Mouse (Mus musculus) left cerebral cortex, adult 9 months (tissue): ENCODE results near the gene Cd40.

Source experiments
- DNase-seq, 2 experiments: peaks; one replicate each; pipeline ENCODE4 v3.0.0; 2022; ENCODE audit warnings: low spot score in 2 of 2

Gene Cd40

DNA sequence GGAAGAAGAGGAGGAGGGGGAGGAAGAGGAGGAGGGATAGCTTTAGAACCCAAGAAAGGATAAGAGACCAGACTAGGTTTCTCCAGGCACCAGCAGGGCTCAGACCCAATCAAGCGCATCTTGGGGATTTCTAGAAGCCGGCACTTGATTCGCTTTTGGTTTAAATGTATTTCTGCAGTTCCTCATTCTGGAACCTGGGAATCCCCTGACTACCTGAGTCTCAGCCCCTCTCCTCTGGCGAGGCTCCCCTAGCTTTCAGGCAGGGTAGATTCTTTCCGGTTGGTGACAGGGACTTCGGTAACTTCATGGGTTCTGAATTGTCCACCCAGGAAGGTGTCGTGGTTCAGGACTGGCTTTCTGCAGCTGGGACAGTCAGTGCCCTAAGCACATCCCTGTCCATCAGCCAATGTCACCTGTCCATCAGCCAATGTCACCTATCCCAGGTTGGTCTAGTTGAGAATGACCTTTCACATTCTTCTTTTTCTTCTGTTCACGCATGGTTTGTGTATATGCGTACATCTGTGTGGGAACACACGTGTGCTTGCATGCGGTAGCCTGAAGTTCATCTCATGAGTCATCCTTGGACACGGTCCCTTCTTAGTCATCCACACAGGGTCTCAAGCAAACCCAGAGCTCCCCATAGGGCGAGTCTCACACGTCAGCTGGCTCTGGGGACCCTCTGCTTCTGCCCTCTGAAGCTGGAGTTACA lies 1.1 kb downstream of the Cd40 start:
- no peak for DNase-seq

- no peak for DNase-seq
These were observed 4.5 kb downstream of the Cd40 start for GRCm38 (mm10) chr2:165059961-165060360.

DNA sequence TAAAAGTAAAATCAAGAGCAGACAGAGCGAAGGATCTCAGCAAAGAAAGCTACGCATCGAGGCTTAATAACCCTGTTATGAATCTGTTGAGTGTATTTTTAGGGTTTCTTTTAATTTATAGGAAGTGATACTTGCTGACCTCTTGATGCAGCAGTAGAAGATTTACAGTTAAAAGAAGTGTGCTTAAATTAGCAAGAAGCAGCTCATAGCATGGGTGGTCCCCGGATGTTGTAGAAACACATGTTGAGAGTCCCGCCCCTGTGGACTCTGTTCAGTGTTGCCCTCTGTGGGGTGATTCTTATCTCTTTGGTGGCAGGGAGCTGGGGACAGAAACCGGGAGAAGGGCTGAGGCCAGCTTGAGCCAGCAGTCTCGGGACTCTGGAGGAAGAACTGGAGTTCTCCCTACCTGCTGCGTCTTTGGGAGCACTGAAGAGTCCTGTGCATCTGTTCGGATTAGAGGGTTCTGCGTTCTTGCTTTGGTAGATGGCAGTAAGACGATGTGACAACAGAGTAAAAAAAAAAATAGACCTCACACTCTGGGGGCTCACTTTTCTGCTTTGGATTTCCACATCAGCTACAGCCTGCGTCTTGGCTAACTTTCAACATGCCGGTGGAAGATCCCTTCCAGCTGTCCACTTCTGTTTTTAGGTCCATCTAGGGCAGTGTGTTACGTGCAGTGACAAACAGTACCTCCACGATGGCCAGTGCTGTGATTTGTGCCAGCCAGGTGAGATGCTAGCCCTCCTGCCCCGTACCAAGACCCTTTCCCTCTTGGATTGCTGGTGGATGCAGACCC lies 6.4 kb downstream of the Cd40 start:
- no peak for DNase-seq

DNA sequence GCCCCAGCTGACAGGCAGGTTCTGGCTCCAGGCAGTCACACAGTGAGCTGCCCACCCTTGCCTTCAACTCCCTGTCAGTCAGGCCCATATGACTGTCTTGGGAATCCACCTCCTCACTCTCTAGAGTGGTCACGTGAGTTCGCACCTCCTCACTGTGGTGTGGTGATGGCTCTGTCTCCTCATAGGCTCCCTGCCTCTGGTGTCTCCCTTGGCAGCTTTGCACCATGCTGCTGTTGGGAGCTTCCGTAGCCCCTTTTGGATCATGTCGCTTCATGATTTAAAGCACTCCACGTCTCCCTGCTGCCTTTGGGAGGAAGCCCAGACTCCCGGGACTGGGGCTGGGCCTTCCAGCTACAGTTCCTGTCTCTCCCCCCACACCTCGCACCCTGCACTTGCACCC lies 9.1 kb downstream of the Cd40 start:
- peak; percentile 62 to 72 for DNase-seq

DNA sequence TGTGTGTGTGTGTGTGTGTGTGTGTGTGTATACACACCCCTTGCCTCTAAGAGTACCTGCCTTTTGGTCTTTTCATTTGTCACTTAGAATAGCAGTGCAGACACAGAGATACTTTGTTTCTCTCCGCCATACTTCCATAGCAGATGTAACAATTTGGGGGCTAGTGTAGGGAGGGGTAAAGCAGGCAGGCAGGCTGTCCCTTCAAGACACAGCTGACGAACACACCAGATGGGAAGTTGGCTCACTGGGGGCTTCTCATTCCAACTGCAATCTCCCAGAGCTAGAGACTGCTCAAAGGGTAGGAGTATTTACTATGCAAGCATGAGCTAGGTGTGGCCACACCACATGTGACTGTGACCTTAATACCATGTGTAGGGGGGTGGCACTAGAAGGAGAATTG lies 13.4 kb downstream of the Cd40 start:
- DNase-seq = no peak

GRCm38 (mm10) chr2:165070096-165070816 lies 14.8 kb downstream of the Cd40 start:
- peak in 1 of 2 experiments; percentile 79 for DNase-seq

DNA sequence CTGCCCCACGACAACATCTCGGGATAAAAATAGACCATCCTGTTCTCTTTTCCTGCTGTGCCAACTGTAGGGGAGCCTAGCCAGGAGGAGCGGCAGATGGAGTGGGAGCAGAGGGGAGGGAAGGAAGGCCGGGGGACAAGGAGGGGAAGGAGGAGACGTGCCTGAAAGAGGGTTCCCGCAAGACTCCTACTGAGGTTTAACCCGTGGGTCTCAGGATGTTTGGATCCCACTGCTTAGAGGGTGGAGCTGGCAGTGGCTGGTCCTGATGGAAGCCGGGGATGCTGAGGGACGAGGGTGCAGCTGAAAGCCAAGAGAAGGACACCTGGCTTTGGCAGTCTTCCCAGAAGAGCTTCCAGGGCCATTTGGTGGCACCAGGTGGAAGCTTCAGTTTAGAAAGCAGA lies 18.0 kb downstream of the Cd40 start:
- peak in 1 of 2 experiments; percentile 55 for DNase-seq

DNA sequence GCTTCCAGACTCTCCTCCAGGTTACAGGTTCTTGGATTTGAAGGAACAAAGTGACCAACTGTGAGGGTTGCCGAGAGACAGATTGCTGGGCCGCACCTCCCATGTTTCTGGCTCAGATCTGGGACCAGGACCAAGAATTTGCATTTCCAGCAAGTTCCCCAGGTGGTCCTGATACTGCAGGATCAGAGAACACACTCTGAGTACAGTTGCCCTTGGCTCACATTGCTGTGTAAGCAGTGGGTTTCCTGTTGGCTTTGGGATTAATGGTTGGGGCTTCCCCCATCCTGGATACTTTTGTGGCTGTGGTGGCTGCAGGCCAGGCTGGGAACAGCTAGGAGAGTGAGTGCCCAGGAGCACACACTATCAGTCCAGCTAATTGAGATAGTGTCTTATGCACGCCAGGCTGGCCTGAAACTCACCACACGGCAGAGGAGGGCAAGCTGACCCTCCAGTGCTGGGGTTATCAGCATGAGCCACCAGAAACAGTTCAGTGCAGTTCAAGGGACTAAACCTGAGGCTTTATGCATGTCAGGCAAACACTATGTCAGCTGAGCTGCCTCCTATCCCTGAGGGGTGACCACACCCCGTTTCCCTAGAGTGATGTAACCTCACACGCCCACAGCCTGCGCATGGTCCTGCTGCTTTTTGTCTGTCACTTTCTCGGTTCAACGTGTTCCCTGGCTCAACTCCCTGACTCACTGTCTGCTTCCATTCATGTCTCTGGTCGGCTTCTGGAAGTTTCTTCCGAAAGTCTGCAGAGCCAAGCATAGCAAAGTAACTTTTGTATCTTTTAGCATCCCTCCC lies 18.9 kb downstream of the Cd40 start:
- DNase-seq = peak in 1 of 2 experiments; percentile 59

DNA sequence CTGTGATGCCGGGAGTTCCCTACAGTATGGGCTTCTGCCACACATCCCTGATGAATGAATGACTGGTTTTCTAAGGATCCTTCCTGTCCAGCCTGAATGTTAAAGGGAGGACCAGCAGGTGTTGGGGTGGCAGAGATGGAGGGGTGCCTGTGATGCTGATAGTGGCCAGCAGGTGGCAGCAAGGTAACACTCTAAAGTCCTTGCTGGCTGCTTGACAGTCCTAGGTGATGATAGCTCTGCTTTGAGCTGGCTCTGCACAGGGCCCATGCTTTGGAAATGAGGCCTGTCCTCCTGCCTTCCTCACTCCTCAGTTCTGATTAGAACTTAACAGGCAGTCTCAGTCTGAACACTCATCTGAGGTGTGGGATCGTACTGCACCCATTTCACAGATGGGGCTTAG lies 19.5 kb downstream of the Cd40 start:
- peak in 1 of 2 experiments; percentile 89 for DNase-seq

DNA sequence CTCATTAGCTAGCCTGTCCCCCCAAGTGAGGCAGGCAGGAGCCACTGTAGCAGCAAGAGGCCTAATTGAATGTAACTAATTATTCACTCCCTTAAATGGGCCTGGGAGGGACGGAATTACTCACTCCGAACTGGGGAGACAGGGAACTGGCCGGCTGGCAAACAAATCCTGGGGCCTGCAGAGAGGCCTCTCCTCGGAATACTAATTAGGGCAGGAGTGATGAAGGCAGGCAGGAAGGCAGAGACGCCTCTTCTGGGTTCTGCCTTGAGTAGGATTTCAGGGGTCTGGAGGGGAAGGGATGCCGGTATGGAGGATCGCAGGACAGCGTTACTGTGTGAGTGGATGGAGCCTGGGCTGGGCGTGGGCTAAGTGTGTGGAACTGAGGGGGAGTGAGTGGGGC lies 21.6 kb downstream of the Cd40 start:
- DNase-seq = no peak

DNA sequence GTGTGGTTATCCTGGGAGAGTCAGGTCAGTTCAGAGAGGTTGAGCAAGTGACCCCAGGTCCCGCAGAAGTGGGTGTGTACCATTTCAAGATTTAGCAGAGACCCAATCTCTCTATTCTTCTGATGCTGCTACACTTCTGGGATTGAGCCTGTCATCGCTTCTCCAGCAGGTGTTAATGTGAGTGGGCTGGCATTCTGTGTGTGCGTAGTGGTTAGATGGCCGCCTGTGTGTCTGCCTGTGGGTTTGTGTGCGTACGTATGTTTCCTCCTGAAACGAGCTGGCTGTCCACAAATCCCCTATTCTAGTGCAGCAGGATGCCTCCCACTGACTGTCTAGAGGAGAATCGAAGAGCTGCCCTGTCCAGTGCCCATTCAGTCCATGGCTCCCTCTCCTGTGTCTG lies 22.6 kb downstream of the Cd40 start:
- DNase-seq = no peak

GRCm38 (mm10) chr2:165078605-165079004 lies 23.2 kb downstream of the Cd40 start:
- DNase-seq = no peak

DNA sequence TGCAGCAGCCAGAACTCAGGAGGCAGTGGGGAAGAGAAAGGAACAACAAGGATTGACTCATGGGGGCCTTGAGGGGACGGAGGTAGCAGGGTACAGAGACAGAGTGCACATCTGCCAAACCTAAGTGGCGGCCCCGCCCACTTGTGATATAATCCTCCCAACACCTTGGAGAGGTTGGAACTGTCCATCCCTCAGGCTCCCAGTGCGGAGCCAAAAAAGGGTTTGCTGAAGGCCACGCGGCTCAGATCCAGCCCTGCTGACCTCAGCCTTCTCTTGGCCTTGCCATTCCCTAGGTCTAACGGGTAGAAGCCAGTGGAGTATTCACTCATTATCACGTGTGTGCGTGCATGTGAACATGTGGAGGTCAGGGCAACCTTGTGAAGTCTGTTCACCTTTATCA lies 25.2 kb downstream of the Cd40 start:
- no peak for DNase-seq

GRCm38 (mm10) chr2:165081257-165081656 lies 25.8 kb downstream of the Cd40 start:
- DNase-seq = no peak

DNA sequence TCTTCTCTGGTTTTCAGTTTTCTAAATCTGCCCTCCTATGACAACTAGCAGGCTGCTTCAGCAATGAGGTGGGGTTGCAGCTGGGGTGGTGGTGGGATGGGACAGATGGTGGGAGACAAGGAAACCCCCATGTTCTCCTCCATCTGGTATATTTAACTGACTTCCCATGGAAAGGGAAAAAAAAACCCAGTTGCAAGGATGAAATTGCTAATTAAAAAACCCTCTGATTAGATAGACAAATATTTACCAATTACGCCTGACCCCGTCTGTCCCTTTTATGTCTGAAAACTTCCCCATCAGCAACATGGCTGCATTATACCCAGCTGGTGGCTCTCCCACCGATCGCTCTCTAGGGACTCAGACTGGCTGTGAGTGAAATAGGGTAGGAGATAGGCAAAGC lies 31.2 kb downstream of the Cd40 start:
- DNase-seq = no peak

DNA sequence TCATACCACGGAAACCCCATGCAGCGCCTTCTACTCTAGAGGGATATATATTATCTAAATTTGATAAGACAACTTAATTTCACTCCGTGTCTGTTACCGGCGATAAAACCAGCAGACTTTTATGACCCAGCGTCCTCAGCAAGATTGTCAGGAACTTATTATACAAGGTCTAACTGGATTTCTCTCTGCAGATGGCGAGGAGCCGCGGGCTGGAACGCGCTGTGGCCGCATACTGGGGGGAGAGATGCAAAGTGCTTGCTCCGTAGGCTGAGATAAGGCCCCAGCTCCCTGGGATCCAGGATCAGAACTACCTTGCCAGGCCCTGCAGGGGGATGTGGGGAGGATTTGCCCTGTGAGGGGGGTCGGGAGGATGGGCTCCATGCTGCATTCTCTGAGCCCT lies 34.0 kb downstream of the Cd40 start:
- no peak for DNase-seq

- DNase-seq = no peak
These were observed 35.2 kb downstream of the Cd40 start, which contains the start of gene 1700025C18Rik for GRCm38 (mm10) chr2:165090650-165091049. Gene 1700025C18Rik (minus strand): TSS chr2:165090750.

- DNase-seq = no peak
These were observed 36.1 kb downstream of the Cd40 start for GRCm38 (mm10) chr2:165091433-165091965.

GRCm38 (mm10) chr2:165092393-165092792 lies 37.0 kb downstream of the Cd40 start:
- no peak for DNase-seq

DNA sequence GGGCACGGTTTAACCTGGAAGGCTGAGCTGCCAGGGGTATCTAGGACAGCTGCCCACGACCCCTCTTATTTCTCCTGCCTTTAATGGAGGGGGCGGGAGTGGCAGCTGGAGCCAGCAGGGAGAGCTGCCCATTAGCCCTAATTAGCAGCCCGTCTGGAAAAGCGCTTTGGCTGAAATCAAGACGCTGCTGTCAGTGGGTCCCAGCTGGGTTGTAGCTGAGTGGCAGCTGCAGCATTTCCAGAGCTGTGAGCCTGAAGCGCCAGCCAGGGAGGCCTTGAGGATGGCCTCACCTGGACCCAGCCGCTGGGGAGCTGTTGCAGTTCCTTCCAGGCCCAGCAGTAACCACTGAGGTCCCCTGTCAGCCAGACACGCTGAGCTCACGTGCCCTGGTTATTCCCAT lies 40.9 kb downstream of the Cd40 start:
- no peak for DNase-seq

DNA sequence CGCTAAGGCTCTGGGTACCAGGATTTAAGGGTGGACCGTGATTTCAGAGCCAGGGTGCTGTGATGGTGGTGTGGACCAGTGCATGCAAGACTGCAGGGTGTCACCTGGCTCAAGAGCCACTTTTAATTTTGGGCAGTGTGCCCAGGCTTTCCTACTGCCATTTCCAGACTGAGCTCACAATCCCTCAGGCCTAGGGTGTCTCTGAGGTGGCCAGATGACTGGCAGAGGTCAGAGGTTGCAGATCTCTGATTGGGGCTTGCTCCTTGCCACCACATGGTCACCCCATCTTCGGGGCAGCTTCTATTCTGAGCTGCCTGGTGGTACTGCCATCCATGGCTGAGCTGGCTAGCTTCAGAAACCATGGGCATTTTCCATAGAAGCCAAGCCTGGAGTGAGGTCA lies 43.4 kb downstream of the Cd40 start:
- DNase-seq = no peak
